Mouse (Mus musculus): ENCODE measurements around the gene Sept7. TPM values are rescaled to one million over a fixed set of nuclear protein-coding genes. Genes with fewer than 3 reads are reported as not detected.
A peak's percentile ranks its signal among the peaks of the same experiment; 100 is the strongest.
"Not testable (repeated sequence)": the region's sequence is repeated elsewhere in the genome, so short reads cannot be mapped to it uniquely, and the experiment has no call there.

Sept7 gene
- polyA plus RNA-seq, 1 experiment from 2014 or later, result 110 TPM

- no peak overlapping the region for H3K27ac ChIP-seq
- H3K4me2 ChIP-seq, result no peak overlapping the region
- no peaks in the 10 kb centered on the region for H3K9me3 ChIP-seq (replicated peaks)
- WGBS (ENCODE audit: insufficient replicate concordance), result 60% methylated on average over 3 of the region's 3 CpGs
- H3K36me3 ChIP-seq, result no peaks in the 10 kb centered on the region
- no peaks in the 10 kb centered on the region for H3K4me1 ChIP-seq (replicated peaks)
- no peak overlapping the region for H3K9ac ChIP-seq
- ATAC-seq (ENCODE audit: low read depth), result no peak
- no peaks in the 10 kb centered on the region for H3K27me3 ChIP-seq
- no peak for DNase-seq
- H3K4me3 ChIP-seq (replicated peaks), result no peak overlapping the region
Observed at GRCm38 (mm10) chr9:25241065-25241464, 11.2 kb upstream of the Sept7 start.

GRCm38 (mm10) chr9:25241783-25242182 lies 10.5 kb upstream of the Sept7 start:
- H3K4me1 ChIP-seq (replicated peaks); H3K4me2 ChIP-seq; H3K9ac ChIP-seq; H3K27me3 ChIP-seq; ATAC-seq (ENCODE audit: low read depth); H3K4me3 ChIP-seq (replicated peaks); H3K27ac ChIP-seq; H3K36me3 ChIP-seq; H3K9me3 ChIP-seq (replicated peaks); DNase-seq: not testable (repeated sequence)
- whole genome bisulfite sequencing (ENCODE audit: insufficient replicate concordance), result 70% methylated on average over 5 of the region's 5 CpGs

- Histone ChIP-seq H3K4me3 (replicated peaks) (no peak overlapping the region), H3K4me2 (no peak overlapping the region), H3K9ac (no peak overlapping the region), H3K36me3 (no peaks in the 10 kb centered on the region), H3K9me3 (replicated peaks) (no peaks in the 10 kb centered on the region), H3K4me1 (replicated peaks) (no peaks in the 10 kb centered on the region), H3K27me3 (no peaks in the 10 kb centered on the region), H3K27ac (no peak overlapping the region)
- DNase-seq (no peak), ATAC-seq (ENCODE audit: low read depth) (no peak)
- WGBS (ENCODE audit: insufficient replicate concordance), result 78% methylated on average over 3 of the region's 3 CpGs
Observed at GRCm38 (mm10) chr9:25242266-25242665, 10.0 kb upstream of the Sept7 start.

- Histone ChIP-seq H3K9ac (no peak overlapping the region), H3K36me3 (no peaks in the 10 kb centered on the region), H3K9me3 (replicated peaks) (no peaks in the 10 kb centered on the region), H3K4me3 (replicated peaks) (no peak overlapping the region), H3K27ac (no peak overlapping the region), H3K4me2 (no peak overlapping the region), H3K27me3 (no peaks in the 10 kb centered on the region), H3K4me1 (replicated peaks) (no peaks in the 10 kb centered on the region)
- ATAC-seq (ENCODE audit: low read depth), result no peak
- DNase-seq, result no peak
- 47% methylated on average over 4 of the region's 4 CpGs for WGBS (ENCODE audit: insufficient replicate concordance)
Observed at GRCm38 (mm10) chr9:25243926-25244657, 8.1 kb upstream of the Sept7 start.

- WGBS (ENCODE audit: insufficient replicate concordance), result 50% methylated on average over 4 of the region's 4 CpGs
- ATAC-seq (ENCODE audit: low read depth) (no peak), DNase-seq (no peak)
- no peak overlapping the region for H3K4me3 ChIP-seq (replicated peaks)
- H3K4me1 ChIP-seq (replicated peaks), result peaks cover 3% of the 10 kb centered on the region; the same call in 1 of the 2 replicates
- no peaks in the 10 kb centered on the region for H3K27me3 ChIP-seq
- no peaks in the 10 kb centered on the region for H3K36me3 ChIP-seq
- no peak overlapping the region for H3K27ac ChIP-seq
- no peak overlapping the region for H3K4me2 ChIP-seq
- H3K9ac ChIP-seq, result no peak overlapping the region
- H3K9me3 ChIP-seq (replicated peaks), result no peaks in the 10 kb centered on the region
Observed at GRCm38 (mm10) chr9:25245125-25245524, 7.1 kb upstream of the Sept7 start.

- peaks cover 6% of the 10 kb centered on the region for H3K4me1 ChIP-seq (replicated peaks)
- ATAC-seq (ENCODE audit: low read depth) (no peak), DNase-seq (no peak)
- H3K9me3 ChIP-seq (replicated peaks), result no peaks in the 10 kb centered on the region
- no peak overlapping the region for H3K27ac ChIP-seq
- no peak overlapping the region for H3K4me3 ChIP-seq (replicated peaks)
- no peaks in the 10 kb centered on the region for H3K27me3 ChIP-seq
- no peak overlapping the region for H3K4me2 ChIP-seq
- no peaks in the 10 kb centered on the region for H3K36me3 ChIP-seq
- WGBS (ENCODE audit: insufficient replicate concordance), result 78% methylated on average over 3 of the region's 3 CpGs
- no peak overlapping the region for H3K9ac ChIP-seq
Observed at GRCm38 (mm10) chr9:25246508-25246907, 5.7 kb upstream of the Sept7 start.

- H3K4me2 ChIP-seq, result peak overlapping the region; percentile 80
- H3K4me1 ChIP-seq (replicated peaks), result peaks cover 30% of the 10 kb centered on the region
- WGBS (ENCODE audit: insufficient replicate concordance), result 3% methylated on average over 6 of the region's 6 CpGs
- peak overlapping the region; percentile 98 for H3K4me3 ChIP-seq (replicated peaks)
- DNase-seq (no peak), ATAC-seq (ENCODE audit: low read depth) (no peak)
- H3K27me3 ChIP-seq, result no peaks in the 10 kb centered on the region
- no peaks in the 10 kb centered on the region for H3K9me3 ChIP-seq (replicated peaks)
- H3K9ac ChIP-seq, result peak overlapping the region; percentile 99
- no peaks in the 10 kb centered on the region for H3K36me3 ChIP-seq
- H3K27ac ChIP-seq, result peak overlapping the region; percentile 97
Observed at GRCm38 (mm10) chr9:25251174-25251573, 1.1 kb upstream of the Sept7 start.

- WGBS (ENCODE audit: insufficient replicate concordance), result under 1% methylated on average over 41 of the region's 41 CpGs
- H3K4me1 ChIP-seq (replicated peaks), result peaks cover 32% of the 10 kb centered on the region
- no peaks in the 10 kb centered on the region for H3K36me3 ChIP-seq
- peak overlapping the region; percentile 80 for H3K4me2 ChIP-seq
- peak; percentile 76 for ATAC-seq (ENCODE audit: low read depth)
- DNase-seq, result peak; percentile 81
- H3K27me3 ChIP-seq, result no peaks in the 10 kb centered on the region
- peak overlapping the region; percentile 99 for H3K9ac ChIP-seq
- peak overlapping the region; percentile 97 for H3K27ac ChIP-seq
- H3K9me3 ChIP-seq (replicated peaks), result no peaks in the 10 kb centered on the region
- H3K4me3 ChIP-seq (replicated peaks), result peak overlapping the region; percentile 98
Observed at GRCm38 (mm10) chr9:25251611-25252282, 492 bp upstream of the Sept7 start.

GRCm38 (mm10) chr9:25252759-25253477 lies 679 bp downstream of the Sept7 start:
- Histone ChIP-seq H3K36me3 (no peaks in the 10 kb centered on the region), H3K4me3 (replicated peaks) (peak overlapping the region; percentile 98), H3K9me3 (replicated peaks) (no peaks in the 10 kb centered on the region), H3K27me3 (no peaks in the 10 kb centered on the region), H3K27ac (peak overlapping the region; percentile 97), H3K4me1 (replicated peaks) (peaks cover 33% of the 10 kb centered on the region), H3K4me2 (peak overlapping the region; percentile 80), H3K9ac (peak overlapping the region; percentile 99)
- under 1% methylated on average over 77 of the region's 78 CpGs for WGBS (ENCODE audit: insufficient replicate concordance)
- DNase-seq (peak; percentile 49), ATAC-seq (ENCODE audit: low read depth) (peak; percentile 61)

- peak overlapping the region; percentile 80 for H3K4me2 ChIP-seq
- peak overlapping the region; percentile 98 for H3K4me3 ChIP-seq (replicated peaks)
- no peaks in the 10 kb centered on the region for H3K9me3 ChIP-seq (replicated peaks)
- peaks cover 33% of the 10 kb centered on the region for H3K4me1 ChIP-seq (replicated peaks)
- peak overlapping the region; percentile 99 for H3K9ac ChIP-seq
- 4% methylated on average over 3 of the region's 3 CpGs for WGBS (ENCODE audit: insufficient replicate concordance)
- DNase-seq (no peak), ATAC-seq (ENCODE audit: low read depth) (no peak)
- no peaks in the 10 kb centered on the region for H3K27me3 ChIP-seq
- peak overlapping the region; percentile 97 for H3K27ac ChIP-seq
- H3K36me3 ChIP-seq, result no peaks in the 10 kb centered on the region
Observed at GRCm38 (mm10) chr9:25253478-25253824, 1.2 kb downstream of the Sept7 start.

- Histone ChIP-seq H3K4me3 (replicated peaks) (no peak overlapping the region), H3K9me3 (replicated peaks) (no peaks in the 10 kb centered on the region), H3K4me2 (no peak overlapping the region), H3K36me3 (peaks cover 3% of the 10 kb centered on the region), H3K4me1 (replicated peaks) (peaks cover 17% of the 10 kb centered on the region), H3K27ac (no peak overlapping the region), H3K27me3 (no peaks in the 10 kb centered on the region), H3K9ac (no peak overlapping the region)
- ATAC-seq (ENCODE audit: low read depth), result no peak
- no peak for DNase-seq
- 71% methylated on average over 3 of the region's 3 CpGs for WGBS (ENCODE audit: insufficient replicate concordance)
Observed at GRCm38 (mm10) chr9:25260411-25260810, 8.2 kb downstream of the Sept7 start.

All from liver, embryonic 13.5 days (tissue).